Mouse (Mus musculus): Measurements from ENCODE around the gene Mrpl27.
"Not testable (repeated sequence)": the region's sequence is repeated elsewhere in the genome, so short reads cannot be mapped to it uniquely, and the experiment has no call there.

The Mrpl27 gene

DNA sequence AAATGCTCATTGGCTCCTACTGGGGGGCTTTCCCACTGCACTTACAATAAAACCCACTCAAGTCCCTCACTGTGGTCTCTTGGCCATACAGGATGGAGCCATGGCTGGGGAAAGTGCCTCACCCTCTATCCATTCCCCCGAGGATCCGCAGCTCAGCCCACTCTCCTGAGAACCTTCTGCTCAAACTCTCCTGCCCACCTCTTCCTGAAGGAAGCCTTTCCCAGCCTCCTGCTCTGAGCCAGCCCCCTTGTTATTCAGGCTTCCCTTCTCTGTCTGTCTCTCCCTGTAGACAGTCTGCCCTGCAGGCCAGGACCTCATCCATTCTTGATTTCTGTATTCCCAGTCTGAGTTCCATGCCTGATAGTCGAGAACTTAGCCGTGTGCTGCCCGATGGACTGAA lies 21.4 kb downstream of the Mrpl27 start:
- DNase-seq (ENCODE audit: low spot score in 2 of 2), result no peak

DNA sequence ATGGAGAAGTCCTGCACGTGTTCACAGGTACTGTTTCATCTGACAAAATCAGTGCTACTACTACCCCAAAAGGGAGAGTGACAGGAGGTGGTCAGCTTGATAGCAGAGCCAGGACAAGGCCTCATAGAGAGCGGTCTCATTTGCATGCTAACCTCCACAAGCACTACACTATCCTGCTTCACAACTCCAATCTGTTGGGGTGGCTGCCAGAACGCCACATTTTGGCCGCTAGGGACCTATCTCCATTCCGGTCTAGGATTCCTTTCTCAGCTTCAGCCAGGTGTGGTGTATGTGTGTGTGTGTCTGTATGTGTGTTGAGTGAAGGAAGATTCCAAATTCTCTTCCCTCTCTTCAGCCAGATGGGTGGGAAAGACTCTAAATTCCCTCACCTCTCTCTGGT lies 21.9 kb downstream of the Mrpl27 start:
- no peak for DNase-seq (ENCODE audit: low spot score in 2 of 2)

DNA sequence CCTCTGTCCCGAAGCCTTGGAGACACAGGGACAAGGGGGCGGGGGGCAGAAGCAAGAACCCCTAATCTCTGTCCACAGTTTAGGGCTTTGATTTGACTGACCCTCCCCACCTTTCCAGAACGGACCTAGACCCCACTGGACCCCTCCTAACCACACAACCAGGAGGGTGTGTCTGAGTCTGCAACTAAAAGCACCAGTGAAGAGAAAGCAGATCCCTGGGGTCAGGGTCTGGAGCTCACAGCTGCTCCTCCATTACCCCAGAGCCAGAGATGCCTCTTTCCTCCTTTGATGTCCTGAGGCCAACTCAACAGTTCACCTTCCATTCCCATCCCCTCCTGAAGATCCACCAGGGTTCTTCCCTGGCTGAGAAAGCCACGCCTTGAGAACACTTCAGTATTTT lies 22.7 kb downstream of the Mrpl27 start:
- DNase-seq (ENCODE audit: low spot score in 2 of 2), result no peak

DNA sequence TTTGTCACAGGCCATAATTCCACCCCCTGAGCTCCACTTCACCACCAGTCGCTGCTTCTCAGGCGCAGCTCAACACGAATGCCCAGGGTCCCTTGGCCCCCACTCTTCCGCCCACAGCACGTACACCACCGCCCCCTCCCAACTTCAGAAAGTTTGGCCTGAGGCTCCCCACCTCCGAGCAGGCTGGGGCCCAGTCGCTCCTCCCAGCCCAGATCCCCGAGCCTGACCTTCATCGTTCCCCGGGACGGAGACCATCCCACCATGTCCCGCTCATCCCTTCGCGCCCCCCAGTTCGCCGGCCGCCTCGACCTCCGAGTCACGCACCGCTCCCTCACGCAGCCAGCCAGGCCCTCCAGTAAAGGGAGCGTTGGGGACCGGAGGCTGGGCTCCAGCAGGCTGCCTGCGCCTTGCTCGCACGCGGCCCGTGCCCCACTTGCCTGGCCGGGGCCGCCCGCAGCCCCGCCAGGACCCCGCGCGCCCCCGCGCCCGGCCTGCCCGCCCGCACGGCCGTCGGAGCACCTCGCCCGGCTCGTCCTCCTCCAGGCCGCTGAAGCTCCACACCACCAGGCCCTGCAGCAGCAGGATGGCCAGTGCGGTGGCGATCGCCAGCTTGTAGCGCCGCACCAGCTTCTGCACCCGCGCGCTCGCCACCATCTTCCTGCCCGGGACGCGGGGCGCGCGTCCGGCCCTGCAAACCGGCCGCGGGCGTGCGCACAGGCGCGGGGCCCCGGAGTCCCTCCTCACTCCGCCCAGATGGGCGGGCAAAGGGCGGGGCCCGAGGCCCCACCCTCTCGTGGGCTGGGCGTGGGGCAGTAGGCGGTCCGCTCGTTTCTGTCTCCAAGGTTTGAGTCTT lies 23.4 kb downstream of the Mrpl27 start, which contains the start of gene Xylt2:
Xylt2 (minus strand) TSS at position 762 of the 853 bp plus-strand sequence.
- peak; percentile 80 to 86 for DNase-seq (ENCODE audit: low spot score in 2 of 2)

DNA sequence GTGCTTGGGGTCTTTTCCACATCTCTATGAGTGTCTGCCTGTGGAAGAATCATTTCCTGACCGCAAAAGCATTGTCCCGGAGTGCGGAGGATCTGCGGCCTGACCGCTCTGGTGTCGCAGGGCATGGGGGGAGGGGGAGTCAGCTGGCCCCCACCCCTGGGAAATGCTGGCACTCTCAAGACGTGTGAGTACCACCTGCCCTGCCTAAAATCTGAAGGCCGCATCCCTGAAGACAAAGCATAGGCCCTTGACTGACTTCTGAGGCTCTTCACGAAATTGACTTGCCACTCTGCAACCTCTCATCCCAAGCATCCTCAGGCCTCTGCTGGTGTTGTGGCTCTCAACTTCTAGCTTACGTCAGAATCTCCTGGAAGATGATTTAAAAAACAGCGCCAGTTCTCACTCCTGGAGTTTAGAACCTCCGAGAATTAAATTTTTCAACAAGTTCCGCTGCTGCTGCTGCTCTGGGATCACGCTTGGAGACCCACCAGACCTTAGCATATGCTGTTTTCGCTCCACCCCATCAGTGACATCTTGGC lies 24.1 kb downstream of the Mrpl27 start:
- DNase-seq (ENCODE audit: low spot score in 2 of 2), result no peak

DNA sequence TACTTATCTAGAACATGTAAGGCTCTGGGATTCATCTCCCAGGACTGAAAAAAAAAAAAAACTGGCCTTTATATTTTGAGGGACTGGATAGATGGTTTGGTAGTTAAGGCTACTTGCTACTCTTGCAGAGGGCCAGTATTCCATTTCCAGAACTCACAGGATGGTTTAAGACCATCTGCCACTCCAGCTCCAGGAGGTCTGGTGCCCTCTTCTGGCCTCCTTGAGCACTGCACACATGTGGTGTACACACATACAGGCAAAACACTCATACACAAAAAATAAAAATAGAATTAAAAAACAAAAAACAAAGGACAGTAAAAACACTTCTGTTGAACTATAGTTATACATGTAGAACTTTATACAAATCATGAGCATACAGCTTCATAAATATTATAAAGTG lies 27.1 kb downstream of the Mrpl27 start:
- DNase-seq (ENCODE audit: low spot score in 2 of 2), result no peak

DNA sequence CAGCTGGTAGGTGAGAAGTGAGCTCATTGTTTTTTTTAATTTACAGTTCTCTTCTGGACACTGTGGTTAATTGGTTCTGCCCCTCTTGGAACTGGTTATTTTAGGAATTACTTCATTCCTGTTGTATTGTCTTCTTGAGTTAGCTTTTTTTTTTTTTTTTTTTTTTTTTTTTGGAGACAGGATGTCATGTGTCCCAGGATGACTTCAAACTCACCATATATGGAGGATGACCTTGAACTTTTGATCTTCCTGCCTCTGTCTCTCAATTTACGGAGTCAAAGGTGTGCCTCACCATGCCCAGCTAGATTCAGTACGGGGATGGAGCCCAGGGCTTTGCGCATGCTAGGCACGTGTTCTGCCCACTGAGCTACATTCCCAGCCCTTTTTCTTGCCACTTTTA lies 28.1 kb downstream of the Mrpl27 start:
- DNase-seq (ENCODE audit: low spot score in 2 of 2), result no peak

DNA sequence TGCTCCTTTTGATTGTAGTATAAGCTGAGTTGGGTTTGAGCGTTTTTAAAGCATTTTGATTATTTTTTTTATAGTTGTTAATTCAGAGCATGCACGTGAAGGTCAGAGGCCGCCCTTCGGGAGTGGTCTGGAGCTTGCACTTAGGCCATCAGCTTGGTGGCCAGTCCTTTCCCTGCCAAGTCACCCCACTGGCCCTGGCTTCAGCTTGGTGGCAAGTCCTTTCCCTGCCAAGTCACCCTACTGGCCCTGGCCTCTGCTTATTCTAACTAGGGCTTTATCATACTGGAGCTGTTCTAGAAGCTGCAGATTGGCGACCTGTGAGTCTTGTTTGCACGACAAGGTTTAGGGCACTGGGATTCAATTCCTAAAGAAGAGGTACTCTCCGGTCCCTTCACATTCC lies 28.9 kb downstream of the Mrpl27 start:
- DNase-seq (ENCODE audit: low spot score in 2 of 2), result no peak

DNA sequence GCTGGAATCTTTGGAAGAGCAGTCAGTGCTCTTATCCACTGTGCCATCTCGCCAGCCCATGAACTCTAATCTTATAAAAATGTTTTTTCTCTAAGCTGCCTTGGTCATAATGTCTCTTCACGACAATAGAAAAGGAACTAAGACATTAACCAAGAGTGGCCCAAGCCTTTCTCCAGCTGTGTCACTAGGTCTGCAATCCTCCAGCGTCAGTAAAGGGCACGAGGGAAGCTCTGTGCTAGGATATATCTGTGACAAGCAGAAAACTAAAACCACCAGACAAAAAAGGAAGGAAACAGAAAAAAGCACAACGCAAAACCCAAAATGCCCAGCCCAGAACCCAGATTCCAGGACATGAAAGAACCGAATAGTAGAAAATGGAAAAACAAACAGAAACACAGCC lies 33.6 kb downstream of the Mrpl27 start:
- no peak for DNase-seq (ENCODE audit: low spot score in 2 of 2)

DNA sequence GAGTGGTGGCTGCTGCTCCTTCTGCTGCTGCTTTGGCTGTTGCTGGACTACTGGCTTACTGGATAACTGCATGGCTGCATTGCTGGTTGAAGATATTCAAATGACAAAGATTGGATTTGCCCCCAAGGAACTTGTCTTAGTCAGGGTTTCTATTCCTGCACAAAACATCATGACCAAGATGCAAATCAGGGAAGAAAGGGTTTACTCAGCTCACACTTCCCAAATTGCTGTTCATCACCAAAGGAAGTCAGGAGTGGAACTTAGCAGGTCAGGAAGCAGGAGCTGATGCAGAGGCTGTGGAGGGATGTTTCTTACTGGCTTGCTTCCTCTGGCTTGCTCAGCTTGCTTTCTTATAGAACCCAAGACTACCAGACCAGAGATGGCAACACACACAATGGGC lies 38.9 kb downstream of the Mrpl27 start:
- DNase-seq (ENCODE audit: low spot score in 2 of 2), result not testable (repeated sequence)

DNA sequence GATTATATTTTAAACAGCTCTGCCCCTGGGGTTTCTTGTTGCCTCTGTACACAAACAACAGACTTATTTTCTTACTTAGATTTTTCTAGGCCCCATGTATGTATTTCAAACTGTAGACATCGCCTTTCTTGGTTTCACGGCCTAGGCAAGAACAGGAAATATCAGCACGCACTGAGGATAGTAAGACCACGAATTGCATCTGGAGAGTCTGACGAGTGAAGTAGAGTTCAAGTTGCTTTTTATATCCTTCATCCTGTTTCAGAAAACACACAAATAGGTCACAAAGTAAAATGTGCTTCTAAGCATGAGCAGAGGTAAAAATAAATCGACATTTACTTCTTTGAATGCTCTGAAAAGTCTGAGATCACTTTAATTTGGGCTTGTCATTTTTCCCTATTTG lies 41.9 kb downstream of the Mrpl27 start:
- DNase-seq (ENCODE audit: low spot score in 2 of 2), result no peak

DNA sequence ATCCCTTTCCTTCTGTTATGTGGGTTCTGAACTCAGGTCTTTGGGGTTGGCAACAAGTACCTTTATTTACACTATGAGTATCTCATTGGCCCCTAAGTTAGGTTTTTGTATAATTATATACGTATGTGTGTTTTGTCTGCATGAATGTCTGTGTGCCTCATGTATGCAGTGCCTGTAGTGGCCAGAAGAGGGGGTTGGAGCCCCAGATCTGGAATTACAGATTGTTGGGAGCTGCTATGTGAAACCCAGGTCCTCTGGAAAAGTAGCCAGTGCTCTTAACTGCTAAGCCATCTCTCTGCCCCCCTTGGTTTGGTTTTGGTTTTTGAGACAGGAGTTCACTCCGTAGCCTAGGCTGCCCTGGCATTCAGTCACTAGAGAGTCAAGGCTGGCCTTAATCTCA lies 43.6 kb downstream of the Mrpl27 start:
- DNase-seq (ENCODE audit: low spot score in 2 of 2), result no peak

DNA sequence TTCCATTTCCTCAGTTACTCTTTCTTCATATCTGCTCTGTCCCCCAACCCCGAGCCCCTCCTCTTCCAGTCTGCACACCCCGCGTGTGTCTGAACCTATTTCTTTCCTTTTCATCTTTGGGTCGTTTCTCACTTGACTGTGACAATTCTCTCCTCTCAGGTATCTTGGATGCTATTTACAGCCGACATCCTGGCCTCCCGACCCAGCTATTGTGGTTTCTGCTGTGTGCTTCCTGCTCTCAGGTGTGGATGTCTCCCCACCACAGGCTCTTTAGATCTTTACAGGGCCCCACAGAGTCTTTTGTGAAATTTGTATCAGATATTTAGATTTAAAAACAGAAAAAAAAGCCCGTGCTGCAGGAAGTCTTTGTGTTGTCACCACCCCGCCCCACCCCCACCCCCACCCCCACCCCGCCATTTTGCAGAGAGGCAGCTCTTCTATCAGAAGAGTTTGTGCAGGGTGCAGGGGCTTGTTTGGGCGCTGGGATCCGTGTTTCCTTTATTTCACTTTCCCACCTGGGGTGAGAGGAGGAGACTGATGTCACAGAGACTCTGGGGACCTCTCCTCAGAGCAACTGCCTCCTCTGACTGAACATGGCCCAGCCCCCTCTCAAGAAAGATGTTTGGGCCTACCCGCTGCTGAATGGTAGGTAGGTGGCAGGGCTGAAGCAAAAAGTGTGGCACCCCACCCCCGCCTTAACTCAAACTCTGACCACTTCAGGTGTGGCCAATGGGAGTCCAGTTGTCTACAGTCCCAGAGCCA lies 44.3 kb downstream of the Mrpl27 start:
- DNase-seq (ENCODE audit: low spot score in 2 of 2), result no peak

DNA sequence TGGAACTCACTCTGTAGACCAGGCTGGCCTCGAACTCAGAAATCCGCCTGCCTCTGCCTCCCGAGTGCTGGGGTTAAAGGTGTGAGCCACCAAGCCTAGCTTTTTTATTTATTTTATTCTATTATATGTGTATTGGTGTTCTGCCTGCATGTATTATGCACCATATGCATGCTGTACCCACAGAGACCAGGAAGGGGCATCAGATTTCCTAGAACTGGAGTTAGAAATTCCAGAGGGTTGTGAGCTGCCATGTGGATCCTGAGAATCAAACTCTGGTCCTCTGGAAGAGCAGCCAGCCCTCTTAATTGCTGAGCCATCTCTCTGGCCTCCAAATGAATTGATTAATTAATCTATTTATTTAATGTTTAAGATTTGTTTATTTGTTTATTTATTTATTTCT lies 45.8 kb downstream of the Mrpl27 start:
- DNase-seq (ENCODE audit: low spot score in 2 of 2), result no peak

DNA sequence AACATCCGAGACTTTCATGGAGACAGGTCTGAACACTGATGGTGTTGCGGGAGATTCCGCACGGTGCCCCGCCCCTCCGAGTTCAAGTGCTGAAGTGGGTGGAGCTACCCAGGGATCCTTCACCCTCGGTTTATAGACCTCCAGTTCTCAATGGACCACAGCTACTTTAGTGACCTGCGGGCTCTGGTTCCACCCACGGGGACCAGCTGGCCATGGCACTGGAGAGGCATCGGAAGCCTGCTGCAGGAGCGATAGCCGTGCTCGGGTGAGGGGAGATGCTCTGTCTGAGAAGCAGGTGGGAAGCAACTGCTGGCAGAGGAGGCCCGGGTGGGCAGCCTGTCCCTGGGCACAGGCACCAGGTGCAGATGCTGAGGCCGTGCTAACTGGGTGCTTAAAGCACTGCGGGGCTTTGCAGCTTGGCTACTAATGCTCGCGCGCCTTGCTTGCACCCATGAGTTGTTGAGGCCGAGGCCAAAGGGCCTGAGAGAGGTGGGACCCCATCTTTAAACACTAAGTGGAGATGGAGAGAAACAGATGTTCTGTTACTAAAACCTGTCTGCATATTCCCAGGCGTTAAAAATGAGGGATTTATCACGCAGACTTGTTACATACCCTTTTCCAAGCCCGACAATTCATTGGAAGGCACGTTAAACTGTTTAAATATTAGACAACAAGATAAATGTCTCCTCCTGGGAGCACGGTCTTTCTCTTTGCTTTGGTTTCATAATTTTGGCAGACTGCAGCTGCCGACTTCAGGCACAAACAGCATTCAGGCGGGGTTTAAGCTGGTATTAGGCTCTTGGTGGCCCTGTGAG lies 48.0 kb downstream of the Mrpl27 start:
- no peak for DNase-seq (ENCODE audit: low spot score in 2 of 2)

DNA sequence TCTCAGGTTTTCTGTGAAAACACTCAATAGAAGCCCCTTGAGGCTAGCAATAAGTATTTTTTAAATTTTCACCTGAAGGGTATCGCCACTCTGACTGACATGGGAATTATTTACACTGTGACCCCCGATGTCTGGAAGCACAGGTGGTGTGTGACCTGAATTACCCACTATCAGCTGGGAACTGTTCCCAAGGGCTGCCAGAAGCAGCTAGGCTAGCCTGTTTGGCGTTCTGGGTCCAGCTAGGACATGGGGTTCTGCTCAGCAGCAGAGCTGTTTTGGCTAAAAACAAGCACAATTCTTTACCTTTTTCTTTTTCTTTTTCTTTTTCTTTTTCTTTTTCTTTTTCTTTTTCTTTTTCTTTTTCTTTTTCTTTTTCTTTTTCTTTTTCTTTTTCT lies 48.6 kb downstream of the Mrpl27 start:
- DNase-seq (ENCODE audit: low spot score in 2 of 2), result no peak

DNA sequence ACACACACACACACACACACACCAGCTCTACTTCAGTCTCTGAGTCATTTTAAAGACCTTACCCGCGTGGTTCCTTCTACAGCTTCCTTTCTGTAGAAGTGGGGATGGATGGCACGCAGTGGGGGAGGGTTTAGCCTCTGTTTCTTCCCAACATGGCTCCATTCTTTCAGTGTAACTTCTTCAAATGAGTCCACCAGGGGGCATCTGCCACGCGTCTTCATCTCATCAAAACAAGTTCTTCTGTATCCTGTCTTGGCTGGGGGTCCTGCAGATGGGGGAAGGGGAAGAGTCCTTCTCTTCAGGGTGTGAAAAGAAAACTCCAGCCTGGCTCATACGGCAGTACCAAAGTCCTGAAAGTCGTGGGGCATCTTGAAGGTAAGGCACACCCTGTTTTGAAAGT lies 50.5 kb downstream of the Mrpl27 start:
- DNase-seq (ENCODE audit: low spot score in 2 of 2), result no peak

DNA sequence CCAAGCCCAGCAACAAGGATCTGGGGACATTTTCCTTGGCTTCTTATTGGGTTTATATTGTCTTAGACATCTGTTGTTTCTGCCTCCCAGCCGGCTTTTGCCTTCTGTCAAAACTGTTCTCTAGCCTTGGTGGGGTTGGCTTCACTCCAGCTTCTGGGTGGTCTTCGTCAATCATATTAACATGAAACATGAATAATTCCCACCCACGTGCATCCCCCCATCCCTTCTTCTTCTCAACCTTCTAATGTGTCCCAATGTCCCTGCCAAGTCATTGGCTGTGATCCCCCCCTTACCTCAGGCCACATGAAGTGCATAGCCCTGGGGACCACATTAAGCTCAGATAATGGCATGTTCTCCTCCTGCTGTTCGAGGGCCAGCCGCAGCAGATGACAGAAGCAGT lies 50.9 kb downstream of the Mrpl27 start, which contains the start of gene Gm11541:
Gm11541 (minus strand) TSS at position 28 of the 400 bp plus-strand sequence.
- DNase-seq (ENCODE audit: low spot score in 2 of 2), result no peak

Data from spleen, postnatal 14 days (tissue).